Mouse (Mus musculus): ENCODE measurements around the gene Myh9. TPM values are rescaled to one million over a fixed set of nuclear protein-coding genes. Genes with fewer than 3 reads are reported as not detected.

Gene Myh9
- polyA plus RNA-seq, 1 experiment from 2014 or later, result 677 TPM

- CTCF ChIA-PET, result interaction anchor here (1.3 kb wide), 1 partner anchor 33 kb away, joined by 4 read pairs; no protein-coding TSS in a partner anchor
- in situ Hi-C loops (cut with MboI; ENCODE audit: low pct_unique_long_range_greater_than_20kb), result no loop called here
- TF ChIP-seq CTCF (IDR thresholded peaks at IDR 0.05), result no peak
- ATAC-seq (peak; percentile 90), DNase-seq (ENCODE audit: low read depth, low spot score) (peak; percentile 96)
- POLR2A ChIA-PET, result interaction anchor here (0.5 to 2.6 kb wide), 6 partner anchors 17 to 46 kb away, joined by 3 to 12 read pairs (median 4); partner anchors contain the start of gene Myh9
- no peaks in the 10 kb centered on the region for H3K27me3 ChIP-seq
Observed at GRCm38 (mm10) chr15:77882797-77883696, 41.1 kb upstream of the Myh9 start.

- TF ChIP-seq CTCF (IDR thresholded peaks at IDR 0.05), result no peak
- POLR2A ChIA-PET, result interaction anchor here (0.7 to 2.6 kb wide), 6 partner anchors 16 to 46 kb away, joined by 3 to 12 read pairs (median 4); partner anchors contain the start of gene Myh9
- CTCF ChIA-PET, result interaction anchor here (1.9 kb wide), 1 partner anchor 34 kb away, joined by 4 read pairs; no protein-coding TSS in a partner anchor
- in situ Hi-C loops (cut with MboI; ENCODE audit: low pct_unique_long_range_greater_than_20kb), result no loop called here
- H3K27me3 ChIP-seq, result no peaks in the 10 kb centered on the region
- ATAC-seq (no peak), DNase-seq (ENCODE audit: low read depth, low spot score) (no peak)
Observed at GRCm38 (mm10) chr15:77882297-77882696, 40.3 kb upstream of the Myh9 start.

- ATAC-seq (no peak), DNase-seq (ENCODE audit: low read depth, low spot score) (no peak)
- ChIA-PET CTCF (interaction anchor here (1.9 kb wide), 1 partner anchor 35 kb away, joined by 4 read pairs; no protein-coding TSS in a partner anchor), POLR2A (interaction anchor here (1.0 to 2.6 kb wide), 5 partner anchors 15 to 45 kb away, joined by 3 to 12 read pairs (median 4); partner anchors contain the start of gene Myh9)
- in situ Hi-C loops (cut with MboI; ENCODE audit: low pct_unique_long_range_greater_than_20kb), result no loop called here
- no peaks in the 10 kb centered on the region for H3K27me3 ChIP-seq
- no peak for TF ChIP-seq CTCF (IDR thresholded peaks at IDR 0.05)
Observed at GRCm38 (mm10) chr15:77881698-77882097, 39.7 kb upstream of the Myh9 start.

- no peak for TF ChIP-seq CTCF (IDR thresholded peaks at IDR 0.05)
Observed at GRCm38 (mm10) chr15:77880738-77881137, 38.8 kb upstream of the Myh9 start.

GRCm38 (mm10) chr15:77879756-77880155 lies 37.8 kb upstream of the Myh9 start:
- no peaks in the 10 kb centered on the region for H3K27me3 ChIP-seq
- POLR2A ChIA-PET, result no interaction called here
- CTCF ChIA-PET, result interaction anchor here (1.1 kb wide), 1 partner anchor 32 kb away, joined by 3 read pairs; no protein-coding TSS in a partner anchor
- in situ Hi-C loops (cut with MboI; ENCODE audit: low pct_unique_long_range_greater_than_20kb), result no loop called here
- no peak for ATAC-seq
- no peak for DNase-seq (ENCODE audit: low read depth, low spot score)
- TF ChIP-seq CTCF (IDR thresholded peaks at IDR 0.05), result no peak

More at GRCm38 (mm10) chr15:77880738-77881137, 38.8 kb upstream of the Myh9 start:
- POLR2A ChIA-PET, result no interaction called here
- H3K27me3 ChIP-seq, result no peaks in the 10 kb centered on the region
- no peak for DNase-seq (ENCODE audit: low read depth, low spot score)
- ATAC-seq, result no peak
- CTCF ChIA-PET, result interaction anchor here (1.9 kb wide), 1 partner anchor 36 kb away, joined by 4 read pairs; no protein-coding TSS in a partner anchor
- in situ Hi-C loops (cut with MboI; ENCODE audit: low pct_unique_long_range_greater_than_20kb), result no loop called here

- no peak for TF ChIP-seq CTCF (IDR thresholded peaks at IDR 0.05)
- in situ Hi-C loops (cut with MboI; ENCODE audit: low pct_unique_long_range_greater_than_20kb), result no loop called here
- DNase-seq (ENCODE audit: low read depth, low spot score), result no peak
- CTCF ChIA-PET, result interaction anchor here (1.2 to 1.4 kb wide), 3 partner anchors 11 to 40 kb away, joined by 3 to 4 read pairs (median 3); no protein-coding TSS in a partner anchor
- POLR2A ChIA-PET, result no interaction called here
- no peak for ATAC-seq
- no peaks in the 10 kb centered on the region for H3K27me3 ChIP-seq
Observed at GRCm38 (mm10) chr15:77877209-77877608, 35.2 kb upstream of the Myh9 start.

GRCm38 (mm10) chr15:77876716-77877115 lies 34.7 kb upstream of the Myh9 start:
- no peak for DNase-seq (ENCODE audit: low read depth, low spot score)
- in situ Hi-C loops (cut with MboI; ENCODE audit: low pct_unique_long_range_greater_than_20kb), result no loop called here
- CTCF ChIA-PET, result interaction anchor here (1.4 kb wide), 2 partner anchors 11 to 41 kb away, joined by 3 to 4 read pairs; no protein-coding TSS in a partner anchor
- POLR2A ChIA-PET, result no interaction called here
- ATAC-seq, result no peak
- H3K27me3 ChIP-seq, result no peaks in the 10 kb centered on the region
- no peak for TF ChIP-seq CTCF (IDR thresholded peaks at IDR 0.05)

- ATAC-seq (no peak), DNase-seq (ENCODE audit: low read depth, low spot score) (no peak)
- TF ChIP-seq CTCF (IDR thresholded peaks at IDR 0.05), result no peak
- no peaks in the 10 kb centered on the region for H3K27me3 ChIP-seq
- CTCF ChIA-PET, result interaction anchor here (0.9 kb wide), 1 partner anchor 9 kb away, joined by 4 read pairs; no protein-coding TSS in a partner anchor
- in situ Hi-C loops (cut with MboI; ENCODE audit: low pct_unique_long_range_greater_than_20kb), result no loop called here
- POLR2A ChIA-PET, result interaction anchor here (1.0 kb wide), 1 partner anchor 14 kb away, joined by 3 read pairs; no protein-coding TSS in a partner anchor
Observed at GRCm38 (mm10) chr15:77875953-77876352, 34.0 kb upstream of the Myh9 start.

GRCm38 (mm10) chr15:77874807-77875206 lies 32.8 kb upstream of the Myh9 start:
- H3K27me3 ChIP-seq, result no peaks in the 10 kb centered on the region
- CTCF ChIA-PET, result no interaction called here
- no peak for ATAC-seq
- DNase-seq (ENCODE audit: low read depth, low spot score), result no peak
- no peak for TF ChIP-seq CTCF (IDR thresholded peaks at IDR 0.05)
- POLR2A ChIA-PET, result interaction anchor here (1.0 kb wide), 1 partner anchor 15 kb away, joined by 6 read pairs; no protein-coding TSS in a partner anchor
- in situ Hi-C loops (cut with MboI; ENCODE audit: low pct_unique_long_range_greater_than_20kb), result no loop called here

GRCm38 (mm10) chr15:77874310-77874709 lies 32.3 kb upstream of the Myh9 start:
- in situ Hi-C loops (cut with MboI; ENCODE audit: low pct_unique_long_range_greater_than_20kb), result no loop called here
- DNase-seq (ENCODE audit: low read depth, low spot score) (no peak), ATAC-seq (no peak)
- CTCF ChIA-PET, result interaction anchor here (2.1 kb wide), 1 partner anchor 12 kb away, joined by 4 read pairs; no protein-coding TSS in a partner anchor
- H3K27me3 ChIP-seq, result no peaks in the 10 kb centered on the region
- no peak for TF ChIP-seq CTCF (IDR thresholded peaks at IDR 0.05)
- POLR2A ChIA-PET, result interaction anchor here (1.0 kb wide), 1 partner anchor 16 kb away, joined by 6 read pairs; no protein-coding TSS in a partner anchor

Measured in Patski (cell line).